8 mouse cellular contexts compared by ENCODE assay signal in genomic region chr2:179974651-179975471, GRCm38 (mm10). TPM values are rescaled to one million over a fixed set of nuclear protein-coding genes. Genes with fewer than 3 reads are reported as not detected.
DNase-seq lines count a peak whose midpoint lies in the region; ATAC-seq and TF ChIP-seq lines count a peak whose summit lies in the region.

No protein-coding gene starts in this region.

- no peak for TF ChIP-seq POLR2A in brain, embryonic 14.5 days (IDR thresholded peaks at IDR 0.05; ENCODE audit: borderline replicate concordance, extremely low read depth, insufficient read depth, insufficient read length, poor library complexity, severe bottlenecking)

- TF ChIP-seq CTCF in brain, embryonic 14.5 days (IDR thresholded peaks at IDR 0.05; ENCODE audit: borderline replicate concordance, extremely low read depth, insufficient read depth, insufficient read length) = no peak
- TF ChIP-seq CTCF in lung, embryonic 14.5 days (IDR thresholded peaks at IDR 0.05; ENCODE audit: low read depth) = no peak

- H3K9me3 ChIP-seq in erythroblast, embryonic 14.5 days (ENCODE audit: control insufficient read depth, low read length) = no peaks in the 10 kb centered on the region
- no peaks in the 10 kb centered on the region for H3K9me3 ChIP-seq in forebrain, embryonic 16.5 days (ENCODE audit: control insufficient read depth, low read length)
- H3K9me3 ChIP-seq in lung, embryonic 14.5 days (ENCODE audit: low read depth, low read length) = no peaks in the 10 kb centered on the region
- no peaks in the 10 kb centered on the region for H3K9me3 ChIP-seq in neural tube, embryonic 15.5 days (replicated peaks)

- peaks cover 66% of the 10 kb centered on the region for H3K4me1 ChIP-seq in erythroblast, embryonic 14.5 days (ENCODE audit: control insufficient read depth)
- H3K4me1 ChIP-seq in forebrain, embryonic 16.5 days (replicated peaks; ENCODE audit: control insufficient read depth, insufficient read depth, low read length) = peaks cover 41% of the 10 kb centered on the region
- peaks cover 18% of the 10 kb centered on the region for H3K4me1 ChIP-seq in lung, embryonic 14.5 days (ENCODE audit: insufficient read depth)
- H3K4me1 ChIP-seq in neural tube, embryonic 15.5 days = peaks cover 65% of the 10 kb centered on the region

- peak overlapping the region; percentile 100 for H3K4me2 ChIP-seq in forebrain, embryonic 16.5 days (ENCODE audit: low read length)
- H3K4me2 ChIP-seq in lung, embryonic 14.5 days = peak overlapping the region; percentile 98
- H3K4me2 ChIP-seq in neural tube, embryonic 15.5 days = peak overlapping the region; percentile 97

- H3K27ac ChIP-seq in forebrain, embryonic 16.5 days (ENCODE audit: low read length) = no peak overlapping the region
- H3K27ac ChIP-seq in lung, embryonic 14.5 days (ENCODE audit: low read depth) = no peak overlapping the region
- no peak overlapping the region for H3K27ac ChIP-seq in neural tube, embryonic 15.5 days (replicated peaks)

- under 1% methylated on average over 40 of the region's 45 CpGs for WGBS in forebrain, embryonic 16.5 days
- 4% methylated on average over 44 of the region's 45 CpGs for WGBS in lung, embryonic 14.5 days
- 2% methylated on average over 41 of the region's 45 CpGs for WGBS in neural tube, embryonic 15.5 days

- ATAC-seq in erythroblast, adult 5-6 weeks (replicated peaks; ENCODE audit: low FRiP score, poor library complexity, severe bottlenecking) = no peak
- no peak for ATAC-seq in forebrain, embryonic 16.5 days
- ATAC-seq in lung, embryonic 14.5 days (ENCODE audit: insufficient read depth) = no peak
- 0 out of 2 replicates have a peak, but pooled peaks have one; percentile 6 for ATAC-seq in neural tube, embryonic 15.5 days (ENCODE audit: low FRiP score)

- peaks cover 4% of the 10 kb centered on the region for H3K27me3 ChIP-seq in erythroblast, embryonic 14.5 days (ENCODE audit: control insufficient read depth)
- no peaks in the 10 kb centered on the region for H3K27me3 ChIP-seq in forebrain, embryonic 16.5 days (replicated peaks; ENCODE audit: control insufficient read depth, insufficient read depth, low read length)
- H3K27me3 ChIP-seq in lung, embryonic 14.5 days (ENCODE audit: insufficient read depth, low read length) = no peaks in the 10 kb centered on the region
- H3K27me3 ChIP-seq in neural tube, embryonic 15.5 days (replicated peaks) = no peaks in the 10 kb centered on the region; the same call in 1 of the 2 replicates

- H3K4me3 ChIP-seq in erythroblast, embryonic 14.5 days (replicated peaks) = peak overlapping the region; percentile 77
- H3K4me3 ChIP-seq in forebrain, embryonic 16.5 days (replicated peaks; ENCODE audit: low read length) = peak overlapping the region; percentile 89
- peak overlapping the region; percentile 63 for H3K4me3 ChIP-seq in lung, embryonic 14.5 days (ENCODE audit: low read depth, low read length)
- peak overlapping the region; percentile 90 for H3K4me3 ChIP-seq in neural tube, embryonic 15.5 days (replicated peaks)

- peak overlapping the region; percentile 82 for H3K9ac ChIP-seq in forebrain, embryonic 16.5 days (replicated peaks; ENCODE audit: low read depth, low read length)
- peak overlapping the region; percentile 85 for H3K9ac ChIP-seq in lung, embryonic 14.5 days
- peak overlapping the region; percentile 78 for H3K9ac ChIP-seq in neural tube, embryonic 15.5 days (replicated peaks)

- H3K36me3 ChIP-seq in erythroblast, embryonic 14.5 days (ENCODE audit: control insufficient read depth) = peaks cover 17% of the 10 kb centered on the region
- no peaks in the 10 kb centered on the region for H3K36me3 ChIP-seq in forebrain, embryonic 16.5 days (ENCODE audit: control insufficient read depth, insufficient read depth)
- no peaks in the 10 kb centered on the region for H3K36me3 ChIP-seq in lung, embryonic 14.5 days (ENCODE audit: insufficient read depth)
- no peaks in the 10 kb centered on the region for H3K36me3 ChIP-seq in neural tube, embryonic 15.5 days

- peak; percentile 18 for DNase-seq in brain, embryonic 14.5 days (ENCODE audit: low read depth)
- peak; percentile 71 for DNase-seq in kidney, adult 18-20 months
- peak; percentile 17 for DNase-seq in lung, embryonic 14.5 days
- no peak for DNase-seq in ovary, postnatal 14 days (ENCODE audit: low spot score)

RNA-seq across cellular contexts. Expression of gene Taf4, which starts 1.6 kb away (rescaled TPM):
- 2.2 and 2.6 TPM in 2 replicates for polyA plus RNA-seq in erythroblast, embryonic 14.5 days (2012)
- total RNA-seq in erythroblast, adult 5-6 weeks (2015; ENCODE audit: low replicate concordance) = 11.0 and 12.7 TPM in 2 replicates
- 39.6 and 47.5 TPM in 2 replicates for total RNA-seq in erythroblast, adult 5-6 weeks (2017; ENCODE audit: low replicate concordance)
- 15.7 and 20.8 TPM in 2 replicates for polyA plus RNA-seq in brain, embryonic 14.5 days (2012; rRNA removed)
- polyA plus RNA-seq in forebrain, embryonic 16.5 days (2015; fragmentation: Nextera tagmentation; extraction: Ambion mirVana) = 4.4 and 4.5 TPM in 2 replicates
- 4.6 and 5.5 TPM in 2 replicates for polyA plus RNA-seq in lung, embryonic 14.5 days (2014; fragmentation: Nextera tagmentation; extraction: Ambion mirVana)
- 3.1 and 3.2 TPM in 2 replicates for polyA plus RNA-seq in neural tube, embryonic 15.5 days (2015; fragmentation: Nextera tagmentation; extraction: Ambion mirVana)

RNA-seq across cellular contexts. Expression of gene Lsm14b, which starts 49.9 kb away (rescaled TPM):
- 2.3 and 2.5 TPM in 2 replicates for polyA plus RNA-seq in erythroblast, embryonic 14.5 days (2012)
- 1.7 and 7.3 TPM in 2 replicates for total RNA-seq in erythroblast, adult 5-6 weeks (2015; ENCODE audit: low replicate concordance)
- 1.3 and 10.0 TPM in 2 replicates for total RNA-seq in erythroblast, adult 5-6 weeks (2017; ENCODE audit: low replicate concordance)
- polyA plus RNA-seq in brain, embryonic 14.5 days (2012; rRNA removed) = 177 TPM in 2 replicates
- 23.8 and 26.1 TPM in 2 replicates for polyA plus RNA-seq in forebrain, embryonic 16.5 days (2015; fragmentation: Nextera tagmentation; extraction: Ambion mirVana)
- polyA plus RNA-seq in lung, embryonic 14.5 days (2014; fragmentation: Nextera tagmentation; extraction: Ambion mirVana) = 6.5 and 6.8 TPM in 2 replicates
- polyA plus RNA-seq in neural tube, embryonic 15.5 days (2015; fragmentation: Nextera tagmentation; extraction: Ambion mirVana) = 16.4 and 24.0 TPM in 2 replicates
